Mouse (Mus musculus) telencephalon, adult 2 months (tissue): ENCODE measurements around the gene Fh1.

ENCODE experiments used
- DNase-seq: peaks from one replicate; pipeline ENCODE4 v3.0.0-alpha.2; 2011; ENCODE audit warnings: low read depth, low spot score

The Fh1 gene

GRCm38 (mm10) chr1:175625257-175625879 lies at the start of gene Fh1:
Fh1 (minus strand) TSS chr1:175625635.
- DNase-seq, result peak; percentile 99

- no peak for DNase-seq
These were observed 49.7 kb upstream of the Fh1 start for GRCm38 (mm10) chr1:175675116-175675515.

GRCm38 (mm10) chr1:175673563-175674325 lies 48.3 kb upstream of the Fh1 start:
- no peak for DNase-seq

GRCm38 (mm10) chr1:175671626-175672025 lies 46.2 kb upstream of the Fh1 start:
- DNase-seq, result peak; percentile 22

- DNase-seq, result no peak
These were observed 44.6 kb upstream of the Fh1 start for GRCm38 (mm10) chr1:175670042-175670441.

- DNase-seq, result no peak
These were observed 44.0 kb upstream of the Fh1 start for GRCm38 (mm10) chr1:175669456-175669855.

GRCm38 (mm10) chr1:175668666-175669405 lies 43.4 kb upstream of the Fh1 start:
- DNase-seq, result no peak

- no peak for DNase-seq
These were observed 34.5 kb upstream of the Fh1 start for GRCm38 (mm10) chr1:175659900-175660299.

- no peak for DNase-seq
These were observed 23.2 kb upstream of the Fh1 start for GRCm38 (mm10) chr1:175648615-175649014.

GRCm38 (mm10) chr1:175646952-175647351 lies 21.5 kb upstream of the Fh1 start:
- no peak for DNase-seq

- no peak for DNase-seq
These were observed 18.2 kb upstream of the Fh1 start for GRCm38 (mm10) chr1:175643496-175644265.

GRCm38 (mm10) chr1:175640435-175641150 lies 15.2 kb upstream of the Fh1 start:
- DNase-seq, result no peak

GRCm38 (mm10) chr1:175639072-175639471 lies 13.6 kb upstream of the Fh1 start:
- no peak for DNase-seq

GRCm38 (mm10) chr1:175637677-175638076 lies 12.2 kb upstream of the Fh1 start:
- DNase-seq, result no peak

GRCm38 (mm10) chr1:175632470-175632869 lies 7.0 kb upstream of the Fh1 start:
- no peak for DNase-seq

- no peak for DNase-seq
These were observed 6.3 kb upstream of the Fh1 start for GRCm38 (mm10) chr1:175631721-175632221.

GRCm38 (mm10) chr1:175631080-175631479 lies 5.6 kb upstream of the Fh1 start:
- DNase-seq, result no peak

- DNase-seq, result no peak
These were observed 4.9 kb upstream of the Fh1 start for GRCm38 (mm10) chr1:175630345-175630744.

GRCm38 (mm10) chr1:175629248-175629647 lies 3.8 kb upstream of the Fh1 start:
- no peak for DNase-seq

GRCm38 (mm10) chr1:175625990-175626692 lies 706 bp upstream of the Fh1 start:
- DNase-seq, result peak; percentile 36
